Mouse (Mus musculus): ENCODE measurements around the gene Muc5b. TPM values are rescaled to one million over a fixed set of nuclear protein-coding genes. Genes with fewer than 3 reads are reported as not detected.

Gene Muc5b
- total and polyA plus RNA-seq, 3 experiments, result 0.01 TPM; not detected in 2

DNA sequence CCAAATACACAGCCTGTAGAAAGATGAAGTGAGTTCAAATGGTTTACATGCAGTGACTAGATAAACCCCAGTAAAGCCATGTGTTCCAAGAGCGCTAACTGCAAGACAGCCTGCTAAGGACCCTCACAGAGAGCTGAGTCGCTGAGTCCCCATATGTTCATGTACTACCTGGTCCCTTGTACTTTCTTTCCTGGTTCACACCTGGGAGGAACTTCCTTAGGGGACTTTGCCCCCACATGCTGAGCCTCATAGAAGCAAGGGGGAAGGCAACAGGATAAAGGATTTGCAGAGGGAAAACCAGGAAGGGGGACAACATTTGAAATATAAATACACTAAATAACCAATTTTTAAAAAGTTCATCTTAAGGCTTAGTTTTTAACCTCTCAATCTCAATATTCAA is 39.9 kb downstream of the Muc5b start:
- H3K4me3 ChIP-seq (ENCODE audit: control insufficient read depth in 1 of 2, insufficient read depth in 1 of 2, low read depth in 2 of 2, low read length in 2 of 2), result no peak overlapping the region
- H3K9ac ChIP-seq (ENCODE audit: control insufficient read depth, low read depth, low read length, poor library complexity, severe bottlenecking), result no peak overlapping the region
- no peaks in the 10 kb centered on the region for H3K79me2 ChIP-seq (ENCODE audit: control insufficient read depth, insufficient read depth, low read length, poor library complexity)
- no peak for DNase-seq (ENCODE audit: low read depth, low spot score)
- no peaks in the 10 kb centered on the region for H3K9me3 ChIP-seq (replicated peaks; ENCODE audit: insufficient read depth, low read length)
- peaks cover 0 to 6% of the 10 kb centered on the region in 2 experiments; a peak in 2 of 4 replicates for H3K36me3 ChIP-seq (ENCODE audit: control insufficient read depth in 1 of 2, insufficient read depth in 2 of 2, low read length in 2 of 2)
- no peaks in the 10 kb centered on the region for H3K4me1 ChIP-seq (ENCODE audit: control insufficient read depth in 1 of 2, insufficient read depth in 2 of 2, low read length in 2 of 2)
- H3K27me3 ChIP-seq (ENCODE audit: control insufficient read depth in 1 of 2, insufficient read depth in 2 of 2, low read length in 2 of 2), result no peaks in the 10 kb centered on the region
- no peak for TF ChIP-seq SIN3A (IDR thresholded peaks at IDR 0.05; ENCODE audit: low read length)
- no peak for TF ChIP-seq HCFC1 (IDR thresholded peaks at IDR 0.05; ENCODE audit: low read depth, low read length)
- TF ChIP-seq MAFK (IDR thresholded peaks at IDR 0.05; ENCODE audit: borderline replicate concordance, low read depth, low read length), result no peak
- no peak for TF ChIP-seq POLR2AphosphoS5 (IDR thresholded peaks at IDR 0.05; ENCODE audit: borderline replicate concordance, low read depth, low read length)
- no peak for TF ChIP-seq CTCF (IDR thresholded peaks at IDR 0.05 in 2 of 3, conservative IDR thresholded peaks at IDR 0.05 in 1 of 3; ENCODE audit: control insufficient read depth in 1 of 3, insufficient read depth in 1 of 3, low read depth in 2 of 3, low read length in 3 of 3, poor library complexity in 1 of 3, severe bottlenecking in 1 of 3)
- no peak for TF ChIP-seq E2F4 (IDR thresholded peaks at IDR 0.05; ENCODE audit: borderline replicate concordance, low read depth, low read length)
- no peak for TF ChIP-seq RAD21 (IDR thresholded peaks at IDR 0.05; ENCODE audit: low read depth, low read length)
- no peak for TF ChIP-seq JUND (IDR thresholded peaks at IDR 0.05; ENCODE audit: low read depth, low read length)
- no peak for TF ChIP-seq MYB (IDR thresholded peaks at IDR 0.05; ENCODE audit: low read depth, low read length)
- no peak for TF ChIP-seq USF1 (IDR thresholded peaks at IDR 0.05; ENCODE audit: low read depth, low read length)
- no peak for TF ChIP-seq SMC3 (IDR thresholded peaks at IDR 0.05; ENCODE audit: low read depth, low read length)
- TF ChIP-seq MAZ (IDR thresholded peaks at IDR 0.05; ENCODE audit: low read depth, low read length), result no peak
- no peak for TF ChIP-seq TBP (IDR thresholded peaks at IDR 0.05; ENCODE audit: low read depth, low read length)
- no peak for TF ChIP-seq BHLHE40 (IDR thresholded peaks at IDR 0.05; ENCODE audit: borderline replicate concordance, low read depth, low read length)
- no peak for TF ChIP-seq ZC3H11A (IDR thresholded peaks at IDR 0.05; ENCODE audit: low read depth, low read length)
- TF ChIP-seq ZMIZ1 (IDR thresholded peaks at IDR 0.05; ENCODE audit: low read depth, low read length), result no peak
- no peak for TF ChIP-seq KAT2A (conservative IDR thresholded peaks at IDR 0.05; ENCODE audit: low read depth, low read length)
- H3K27ac ChIP-seq (ENCODE audit: control insufficient read depth, low read depth, low read length), result no peak overlapping the region

DNA sequence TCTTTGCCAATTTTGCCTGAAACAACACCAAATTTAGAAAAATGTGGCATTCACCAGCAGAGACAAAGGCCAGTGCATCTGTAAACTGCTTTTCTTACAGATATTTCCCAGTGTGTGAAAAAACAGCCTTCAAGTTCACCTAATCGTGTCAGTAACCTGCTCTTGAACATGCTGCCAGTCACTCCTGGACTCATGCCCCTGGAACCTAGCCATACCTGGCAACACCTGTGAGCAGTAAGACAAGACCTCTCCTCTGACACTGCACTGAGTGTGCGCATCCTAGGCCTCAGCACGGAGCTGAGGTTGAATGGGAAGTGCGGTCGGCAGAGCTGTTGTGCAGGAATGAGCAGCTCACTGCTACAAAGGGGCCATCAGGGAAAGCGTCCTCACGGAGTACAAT is 53.3 kb downstream of the Muc5b start:
- H3K36me3 ChIP-seq (ENCODE audit: control insufficient read depth in 1 of 2, insufficient read depth in 2 of 2, low read length in 2 of 2), result peaks cover 5 to 15% of the 10 kb centered on the region in 2 experiments

More for the DNA sequence above, 53.3 kb downstream of the Muc5b start:
- Histone ChIP-seq H3K27ac (ENCODE audit: control insufficient read depth, low read depth, low read length) (no peak overlapping the region), H3K27me3 (ENCODE audit: control insufficient read depth in 1 of 2, insufficient read depth in 2 of 2, low read length in 2 of 2) (no peaks in the 10 kb centered on the region), H3K4me3 (ENCODE audit: control insufficient read depth in 1 of 2, insufficient read depth in 1 of 2, low read depth in 2 of 2, low read length in 2 of 2) (no peak overlapping the region), H3K4me1 (ENCODE audit: control insufficient read depth in 1 of 2, insufficient read depth in 2 of 2, low read length in 2 of 2) (no peaks in the 10 kb centered on the region; a peak in 1 of 4 replicates), H3K79me2 (ENCODE audit: control insufficient read depth, insufficient read depth, low read length, poor library complexity) (peaks cover 13% of the 10 kb centered on the region), H3K9ac (ENCODE audit: control insufficient read depth, low read depth, low read length, poor library complexity, severe bottlenecking) (no peak overlapping the region), H3K9me3 (replicated peaks; ENCODE audit: insufficient read depth, low read length) (no peaks in the 10 kb centered on the region)
- no peak for DNase-seq (ENCODE audit: low read depth, low spot score)
- TF ChIP-seq ELF1 (IDR thresholded peaks at IDR 0.05; ENCODE audit: low read depth, low read length) (no peak), MAX (IDR thresholded peaks at IDR 0.05; ENCODE audit: low read length) (no peak)
